Comparison of ENCODE assay signal across 10 mouse cellular contexts in the genomic region with DNA sequence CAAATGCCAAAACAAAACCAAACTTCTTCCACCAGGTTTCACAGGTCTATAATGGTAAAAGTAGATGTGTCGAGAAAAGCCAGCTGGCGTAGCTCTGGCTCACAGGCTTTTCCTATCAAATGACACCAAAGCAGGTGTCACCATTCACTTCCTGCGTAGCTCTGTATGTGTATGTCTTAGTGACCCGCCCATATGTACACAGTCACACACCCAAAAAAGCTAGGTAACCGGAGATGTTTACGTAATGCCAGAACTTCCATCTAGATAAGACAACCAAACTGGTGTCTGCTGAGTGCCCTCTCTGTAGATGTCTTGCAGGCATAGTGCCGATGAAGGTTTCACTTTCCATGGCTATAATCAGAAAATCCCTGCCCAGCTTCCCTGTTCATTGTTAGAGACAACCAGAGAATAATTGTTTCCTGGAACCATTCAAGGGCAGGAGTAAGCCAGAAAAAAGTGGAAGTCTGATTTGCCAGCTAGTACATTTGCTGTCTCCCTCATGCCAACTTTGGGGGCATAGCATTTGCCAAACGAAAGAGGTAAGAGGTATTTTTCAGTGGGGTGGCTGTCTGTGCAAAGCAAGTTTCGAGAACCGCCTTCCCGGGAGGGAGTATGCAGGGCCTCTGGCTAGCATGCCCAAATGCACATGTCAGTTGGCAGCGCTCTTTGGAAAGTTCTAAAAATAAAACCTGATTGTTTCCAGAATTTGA.
A peak's percentile ranks its signal among the peaks of the same experiment; 100 is the strongest.
DNase-seq lines count a peak whose midpoint lies in the region; ATAC-seq and TF ChIP-seq lines count a peak whose summit lies in the region.
"Had no signal": no experiment of that assay in that cellular context is flagged by ENCODE, and none has a peak within 500 bp of the region (broad histone marks: within the 10 kb centered on the region; RNA-seq: fewer than 3 reads in every experiment).

No protein-coding gene starts in this region.

- no peaks in the 10 kb centered on the region for H3K27me3 ChIP-seq in kidney, adult 2 months (replicated peaks; ENCODE audit: control insufficient read depth, insufficient read depth, low read length)
- H3K27me3 ChIP-seq in kidney, embryonic 15.5 days, result no peaks in the 10 kb centered on the region
- H3K27me3 ChIP-seq: limb, embryonic 12.5 days; Patski had no signal

- peak overlapping the region; percentile 78 for H3K27ac ChIP-seq in kidney, adult 2 months (ENCODE audit: insufficient read depth, low read depth, low read length)
- no peak overlapping the region for H3K27ac ChIP-seq in kidney, embryonic 15.5 days
- H3K27ac ChIP-seq: limb, embryonic 12.5 days had no signal

- TF ChIP-seq POLR2A in kidney, adult 2 months (IDR thresholded peaks at IDR 0.05; ENCODE audit: low read depth, low read length), result no peak
- TF ChIP-seq POLR2A in brain, embryonic 14.5 days (IDR thresholded peaks at IDR 0.05; ENCODE audit: borderline replicate concordance, extremely low read depth, insufficient read depth, insufficient read length, poor library complexity, severe bottlenecking), result no peak

- intact Hi-C loops in heart, postnatal 14 days (cut with DNase I), result loop anchor here (5.0 kb wide), 1 partner anchor 75 kb away; no protein-coding TSS in a partner anchor

- H3K4me1 ChIP-seq in kidney, adult 2 months (ENCODE audit: control insufficient read depth, insufficient read depth, low read length), result no peaks in the 10 kb centered on the region
- peaks cover 11% of the 10 kb centered on the region; the same call in 1 of the 2 replicates for H3K4me1 ChIP-seq in kidney, embryonic 15.5 days
- H3K4me1 ChIP-seq: limb, embryonic 12.5 days had no signal

- H3K9me3 ChIP-seq in kidney, embryonic 15.5 days (replicated peaks), result no peaks in the 10 kb centered on the region
- H3K9me3 ChIP-seq: limb, embryonic 12.5 days had no signal

- no peaks in the 10 kb centered on the region for H3K36me3 ChIP-seq in kidney, adult 2 months (ENCODE audit: control insufficient read depth, insufficient read depth, low read length)
- peaks cover 6% of the 10 kb centered on the region; the same call in 1 of the 2 replicates for H3K36me3 ChIP-seq in kidney, embryonic 15.5 days
- H3K36me3 ChIP-seq: limb, embryonic 12.5 days had no signal

- TF ChIP-seq CTCF in kidney, adult 2 months (conservative IDR thresholded peaks at IDR 0.05; ENCODE audit: insufficient read depth, insufficient read length, low read depth, low read length), result no peak
- TF ChIP-seq CTCF in brain, embryonic 14.5 days (IDR thresholded peaks at IDR 0.05; ENCODE audit: borderline replicate concordance, extremely low read depth, insufficient read depth, insufficient read length), result no peak

- no peak overlapping the region for H3K4me2 ChIP-seq in kidney, embryonic 15.5 days
- H3K4me2 ChIP-seq: limb, embryonic 12.5 days had no signal

- 0 out of 2 replicates have a peak overlapping the region, but pooled peaks have one; percentile 6 for H3K4me3 ChIP-seq in kidney, adult 2 months (ENCODE audit: insufficient read depth, low read depth, low read length)
- H3K4me3 ChIP-seq in kidney, embryonic 15.5 days (replicated peaks), result no peak overlapping the region
- H3K4me3 ChIP-seq: limb, embryonic 12.5 days had no signal

- 55% methylated on average over 12 of the region's 12 CpGs for WGBS in kidney, adult 2 months
- WGBS in kidney, embryonic 15.5 days, result 64% methylated on average over 12 of the region's 12 CpGs

- no peak for ATAC-seq in kidney, embryonic 15.5 days (replicated peaks; ENCODE audit: low FRiP score)
- ATAC-seq: Patski had no signal

- H3K9ac ChIP-seq in kidney, embryonic 15.5 days, result no peak overlapping the region
- H3K9ac ChIP-seq: limb, embryonic 12.5 days had no signal

- DNase-seq in kidney, adult 2 months, result peak; percentile 61
- DNase-seq in brain, embryonic 14.5 days (ENCODE audit: low read depth), result peak; percentile 40
- DNase-seq in heart, postnatal 14 days, result peak; percentile 24 to 42
- peak; percentile 40 for DNase-seq in lung, postnatal 25 days (ENCODE audit: low spot score)
- no peak for DNase-seq in urinary bladder, postnatal 14 days (ENCODE audit: low spot score)
- no peak for DNase-seq in frontal cortex, postnatal 10 days (ENCODE audit: low spot score in 2 of 2)
- DNase-seq in embryo, embryonic 11 days, result no peak

Comparison
In these comparisons a context has a peak if more than half of its experiments do, and no peak if none do; other contexts are left out.
1. DNase-seq: peak in kidney, adult 2 months (single experiment), brain, embryonic 14.5 days (single experiment), heart, postnatal 14 days (2 of 2) and lung, postnatal 25 days (single experiment); none in urinary bladder, postnatal 14 days (single experiment), frontal cortex, postnatal 10 days (0 of 2) and embryo, embryonic 11 days (single experiment).